In the genomic region with DNA sequence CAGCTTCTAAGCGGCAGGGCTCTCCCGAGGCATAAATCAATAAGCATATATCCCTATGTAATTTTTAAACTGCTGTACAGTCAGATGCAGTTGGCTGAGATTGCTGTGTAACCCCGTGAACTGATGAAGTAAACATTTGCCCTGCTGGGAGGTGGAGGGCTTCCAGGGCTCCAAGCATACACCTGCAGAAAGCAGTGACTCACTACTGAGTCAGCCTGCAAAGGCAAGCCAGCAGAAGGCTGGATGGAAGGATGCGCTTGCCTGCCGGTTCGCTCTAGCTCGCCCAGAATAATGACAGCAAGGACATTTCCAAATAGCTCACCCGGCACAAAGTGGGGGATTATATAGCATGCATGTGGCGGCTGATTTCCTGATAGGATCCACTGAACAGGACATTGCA, we compare ENCODE assay signal across 14 mouse cellular contexts.
DNase-seq lines count a peak whose midpoint lies in the region; ATAC-seq and TF ChIP-seq lines count a peak whose summit lies in the region.
"Had no signal": no experiment of that assay in that cellular context is flagged by ENCODE, and none has a peak within 500 bp of the region (broad histone marks: within the 10 kb centered on the region; RNA-seq: fewer than 3 reads in every experiment).

No protein-coding gene starts in this region.

- no peaks in the 10 kb centered on the region for H3K36me3 ChIP-seq in intestine, embryonic 15.5 days
- H3K36me3 ChIP-seq in intestine, postnatal 0 days (ENCODE audit: control insufficient read depth, insufficient read depth) = no peaks in the 10 kb centered on the region
- no peaks in the 10 kb centered on the region for H3K36me3 ChIP-seq in midbrain, postnatal 0 days (ENCODE audit: insufficient read depth, low read length)
- H3K36me3 ChIP-seq in forebrain, embryonic 13.5 days (ENCODE audit: poor library complexity, severe bottlenecking) = no peaks in the 10 kb centered on the region
- no peaks in the 10 kb centered on the region for H3K36me3 ChIP-seq in forebrain, embryonic 16.5 days (ENCODE audit: control insufficient read depth, insufficient read depth)
- H3K36me3 ChIP-seq: embryonic facial prominence, embryonic 15.5 days; kidney, embryonic 15.5 days; liver, embryonic 15.5 days; neural tube, embryonic 12.5 days had no signal

- ATAC-seq in intestine, embryonic 15.5 days = peak; percentile 58; the same call in 1 of the 2 replicates
- no peak for ATAC-seq in intestine, postnatal 0 days
- no peak for ATAC-seq in midbrain, postnatal 0 days (ENCODE audit: low FRiP score)
- ATAC-seq in erythroblast, adult 5-6 weeks (replicated peaks; ENCODE audit: low FRiP score, poor library complexity, severe bottlenecking) = no peak
- no peak for ATAC-seq in forebrain, embryonic 13.5 days
- ATAC-seq in forebrain, embryonic 16.5 days = no peak

- H3K9me3 ChIP-seq in intestine, embryonic 15.5 days = no peaks in the 10 kb centered on the region
- H3K9me3 ChIP-seq in intestine, postnatal 0 days (ENCODE audit: control insufficient read depth) = no peaks in the 10 kb centered on the region
- H3K9me3 ChIP-seq in midbrain, postnatal 0 days (ENCODE audit: low read length) = no peaks in the 10 kb centered on the region
- H3K9me3 ChIP-seq in forebrain, embryonic 13.5 days (replicated peaks) = 0 out of 2 replicates have a peak, but pooled peaks cover 3% of the 10 kb centered on the region
- H3K9me3 ChIP-seq in forebrain, embryonic 16.5 days (ENCODE audit: control insufficient read depth, low read length) = no peaks in the 10 kb centered on the region
- H3K9me3 ChIP-seq: embryonic facial prominence, embryonic 15.5 days; kidney, embryonic 15.5 days; liver, embryonic 15.5 days; neural tube, embryonic 12.5 days had no signal

- no peak overlapping the region for H3K4me2 ChIP-seq in intestine, embryonic 15.5 days (replicated peaks)
- no peak overlapping the region for H3K4me2 ChIP-seq in intestine, postnatal 0 days (replicated peaks; ENCODE audit: low read depth)
- H3K4me2 ChIP-seq in midbrain, postnatal 0 days (ENCODE audit: low read depth, low read length, poor library complexity, severe bottlenecking) = no peak overlapping the region
- H3K4me2 ChIP-seq in forebrain, embryonic 13.5 days = no peak overlapping the region
- no peak overlapping the region for H3K4me2 ChIP-seq in forebrain, embryonic 16.5 days (ENCODE audit: low read length)
- H3K4me2 ChIP-seq: embryonic facial prominence, embryonic 15.5 days; heart, embryonic 11.5 days; kidney, embryonic 15.5 days; liver, embryonic 15.5 days; neural tube, embryonic 12.5 days had no signal

- no peak overlapping the region for H3K9ac ChIP-seq in intestine, embryonic 15.5 days
- H3K9ac ChIP-seq in intestine, postnatal 0 days (ENCODE audit: low read depth, low read length) = no peak overlapping the region
- H3K9ac ChIP-seq in midbrain, postnatal 0 days (replicated peaks; ENCODE audit: low read length, poor library complexity, severe bottlenecking) = no peak overlapping the region; the same call in 1 of the 2 replicates
- no peak overlapping the region for H3K9ac ChIP-seq in forebrain, embryonic 13.5 days
- no peak overlapping the region for H3K9ac ChIP-seq in forebrain, embryonic 16.5 days (replicated peaks; ENCODE audit: low read depth, low read length)
- H3K9ac ChIP-seq: embryonic facial prominence, embryonic 15.5 days; kidney, embryonic 15.5 days; liver, embryonic 15.5 days; neural tube, embryonic 12.5 days had no signal

- H3K4me1 ChIP-seq in intestine, embryonic 15.5 days (replicated peaks) = no peaks in the 10 kb centered on the region
- H3K4me1 ChIP-seq in intestine, postnatal 0 days (replicated peaks; ENCODE audit: control insufficient read depth, insufficient read depth, low read length) = no peaks in the 10 kb centered on the region
- no peaks in the 10 kb centered on the region; the same call in 1 of the 2 replicates for H3K4me1 ChIP-seq in midbrain, postnatal 0 days (ENCODE audit: insufficient read depth, low read length)
- H3K4me1 ChIP-seq in forebrain, embryonic 13.5 days = peaks cover 4% of the 10 kb centered on the region; the same call in 1 of the 2 replicates
- H3K4me1 ChIP-seq in forebrain, embryonic 16.5 days (replicated peaks; ENCODE audit: control insufficient read depth, insufficient read depth, low read length) = no peaks in the 10 kb centered on the region
- H3K4me1 ChIP-seq: embryonic facial prominence, embryonic 15.5 days; kidney, embryonic 15.5 days; liver, embryonic 15.5 days; neural tube, embryonic 12.5 days had no signal

- no peak overlapping the region for H3K4me3 ChIP-seq in intestine, embryonic 15.5 days (replicated peaks)
- H3K4me3 ChIP-seq in intestine, postnatal 0 days (ENCODE audit: low read depth, low read length) = no peak overlapping the region
- no peak overlapping the region for H3K4me3 ChIP-seq in midbrain, postnatal 0 days (ENCODE audit: low read depth, low read length)
- H3K4me3 ChIP-seq in forebrain, embryonic 13.5 days = no peak overlapping the region
- no peak overlapping the region for H3K4me3 ChIP-seq in forebrain, embryonic 16.5 days (replicated peaks; ENCODE audit: low read length)
- H3K4me3 ChIP-seq: embryonic facial prominence, embryonic 15.5 days; kidney, embryonic 15.5 days; liver, embryonic 15.5 days; neural tube, embryonic 12.5 days had no signal

- DNase-seq in Muller cell, postnatal 12 days (ENCODE audit: inconsistent ontology term) = peak; percentile 68
- peak; percentile 49 to 70 for DNase-seq in cerebellum, postnatal 14 days
- peak; percentile 30 for DNase-seq in midbrain, postnatal 0 days (ENCODE audit: low spot score)
- DNase-seq: adrenal gland, postnatal 36 days had no signal

- WGBS in intestine, embryonic 15.5 days = 43% methylated on average over 9 of the region's 9 CpGs
- WGBS in intestine, postnatal 0 days = 24% methylated on average over 9 of the region's 9 CpGs
- 37% methylated on average over 9 of the region's 9 CpGs for WGBS in midbrain, postnatal 0 days
- 45% methylated on average over 9 of the region's 9 CpGs for WGBS in forebrain, embryonic 13.5 days
- WGBS in forebrain, embryonic 16.5 days = 48% methylated on average over 9 of the region's 9 CpGs

- H3K27me3 ChIP-seq in intestine, embryonic 15.5 days (replicated peaks) = no peaks in the 10 kb centered on the region
- no peaks in the 10 kb centered on the region for H3K27me3 ChIP-seq in intestine, postnatal 0 days (replicated peaks; ENCODE audit: control insufficient read depth, insufficient read depth, low read length)
- H3K27me3 ChIP-seq in midbrain, postnatal 0 days (ENCODE audit: insufficient read depth, low read length) = no peaks in the 10 kb centered on the region
- H3K27me3 ChIP-seq in forebrain, embryonic 13.5 days = no peaks in the 10 kb centered on the region; the same call in 1 of the 2 replicates
- no peaks in the 10 kb centered on the region for H3K27me3 ChIP-seq in forebrain, embryonic 16.5 days (replicated peaks; ENCODE audit: control insufficient read depth, insufficient read depth, low read length)
- H3K27me3 ChIP-seq: kidney, embryonic 15.5 days; liver, embryonic 15.5 days; neural tube, embryonic 12.5 days had no signal

- TF ChIP-seq CTCF in intestine, postnatal 0 days (IDR thresholded peaks at IDR 0.05; ENCODE audit: low read depth) = no peak
- TF ChIP-seq CTCF in midbrain, postnatal 0 days (IDR thresholded peaks at IDR 0.05) = no peak

- H3K27ac ChIP-seq in intestine, embryonic 15.5 days = no peak overlapping the region
- H3K27ac ChIP-seq in intestine, postnatal 0 days (ENCODE audit: low read depth, low read length) = no peak overlapping the region
- no peak overlapping the region for H3K27ac ChIP-seq in midbrain, postnatal 0 days (ENCODE audit: low read depth, low read length)
- H3K27ac ChIP-seq in forebrain, embryonic 13.5 days = no peak overlapping the region
- no peak overlapping the region for H3K27ac ChIP-seq in forebrain, embryonic 16.5 days (ENCODE audit: low read length)
- H3K27ac ChIP-seq: embryonic facial prominence, embryonic 15.5 days; kidney, embryonic 15.5 days; liver, embryonic 15.5 days; neural tube, embryonic 12.5 days had no signal
